Mouse (Mus musculus) bone marrow macrophage, adult 2 months (primary cell): ENCODE results near the gene Slc22a15. TPM values are rescaled to one million over a fixed set of nuclear protein-coding genes. Genes with fewer than 3 reads are reported as not detected.

Experiments used
- H3K27ac ChIP-seq: 2 replicates; pipeline ENCODE4 v1.5.1; 2012; ENCODE audit warnings: low read depth, low read length; ENCODE audit not compliant: insufficient read depth
- H3K4me1 ChIP-seq: 2 replicates; pipeline ENCODE4 v1.6.1; 2012; ENCODE audit warnings: low read length; ENCODE audit not compliant: control insufficient read depth, insufficient read depth
- H3K4me3 ChIP-seq: 2 replicates; pipeline ENCODE4 v1.5.1; 2012; ENCODE audit warnings: mild to moderate bottlenecking, low read length, moderate library complexity; ENCODE audit not compliant: insufficient read depth
- CTCF ChIP-seq: IDR thresholded peaks from 2 replicates; pipeline ENCODE4 v1.5.1; 2012; ENCODE audit warnings: low read depth, mild to moderate bottlenecking, low read length, moderate library complexity
- POLR2A ChIP-seq: IDR thresholded peaks from 2 replicates; pipeline ENCODE4 v1.6.1; 2012; ENCODE audit warnings: mild to moderate bottlenecking, low read depth, low read length, borderline replicate concordance
- polyA plus RNA-seq: library from polyadenylated mRNA; stranded (reverse); fragments of >200 nt; gene quantifications from 2 replicates; pipeline ENCODE4 v1.2.4, GENCODE M21; 2012; ENCODE audit not compliant: missing spikeins, insufficient read depth, insufficient read length

The Slc22a15 gene
- polyA plus RNA-seq, 1 experiment = 4.1 TPM

DNA sequence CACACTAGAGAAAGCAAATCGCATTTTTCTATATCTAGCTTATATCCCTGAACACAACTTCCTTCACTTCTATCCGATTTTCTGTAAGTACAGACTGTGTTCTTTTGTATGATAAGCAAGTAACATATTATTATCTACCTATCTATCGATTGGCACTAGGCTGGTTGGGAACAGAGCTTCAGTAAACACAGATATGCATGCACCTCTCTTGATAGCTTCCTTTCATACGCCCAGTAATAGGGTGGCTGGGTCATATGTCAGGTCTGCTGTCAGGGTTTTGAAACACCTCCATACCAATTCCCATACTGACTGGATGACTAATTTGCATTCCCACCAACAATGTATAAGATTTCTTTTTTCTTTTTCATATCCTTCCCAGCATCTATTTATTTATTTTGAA, 16.2 kb upstream of the Slc22a15 start:
- Histone ChIP-seq H3K4me1 (no peaks in the 10 kb centered on the region), H3K4me3 (no peak overlapping the region), H3K27ac (no peak overlapping the region)
- no peak for TF ChIP-seq POLR2A
- TF ChIP-seq CTCF = no peak

DNA sequence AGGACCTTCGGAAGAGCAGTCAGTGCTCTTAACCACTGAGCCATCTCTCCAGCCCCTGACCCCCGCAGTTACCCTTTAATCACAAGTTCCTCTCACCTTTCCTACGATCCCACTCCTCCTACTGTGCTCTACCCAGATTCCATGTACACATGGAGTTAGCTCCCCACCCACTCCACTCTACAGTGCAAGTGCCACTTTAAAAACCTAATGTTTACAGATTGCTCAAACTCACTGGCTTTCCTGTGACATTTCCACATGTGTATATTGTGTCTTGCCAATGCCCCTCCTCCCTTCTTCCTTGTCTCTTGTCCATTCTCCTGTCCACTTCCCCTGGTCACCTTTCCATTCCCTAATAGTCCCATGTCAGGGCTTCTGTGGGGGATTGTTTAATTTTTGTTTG, 15.6 kb upstream of the Slc22a15 start:
- H3K27ac ChIP-seq = no peak overlapping the region
- TF ChIP-seq POLR2A (no peak), CTCF (no peak)
- no peak overlapping the region for H3K4me3 ChIP-seq
- H3K4me1 ChIP-seq = no peaks in the 10 kb centered on the region

DNA sequence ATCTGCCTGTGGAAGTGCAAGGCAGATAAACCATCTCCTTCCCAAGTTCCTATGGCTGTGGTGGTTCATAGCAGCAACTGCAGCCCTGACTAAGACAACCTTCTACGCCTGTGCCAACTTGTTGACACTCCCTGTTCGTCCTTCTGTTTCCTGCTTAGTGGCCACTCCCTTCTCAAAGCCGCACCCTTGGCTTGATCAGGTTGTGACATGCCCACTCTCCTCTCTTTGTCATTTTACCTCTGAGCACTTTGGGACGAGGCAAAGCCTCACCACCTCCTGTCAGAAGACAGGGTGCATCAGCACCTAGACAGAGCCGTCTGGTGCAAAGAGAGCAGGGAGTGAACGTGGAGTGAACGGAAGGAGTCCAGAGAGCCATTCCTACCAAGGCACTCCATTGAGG, 14.9 kb upstream of the Slc22a15 start:
- no peak overlapping the region for H3K4me3 ChIP-seq
- TF ChIP-seq POLR2A = no peak
- no peaks in the 10 kb centered on the region for H3K4me1 ChIP-seq
- H3K27ac ChIP-seq = no peak overlapping the region

DNA sequence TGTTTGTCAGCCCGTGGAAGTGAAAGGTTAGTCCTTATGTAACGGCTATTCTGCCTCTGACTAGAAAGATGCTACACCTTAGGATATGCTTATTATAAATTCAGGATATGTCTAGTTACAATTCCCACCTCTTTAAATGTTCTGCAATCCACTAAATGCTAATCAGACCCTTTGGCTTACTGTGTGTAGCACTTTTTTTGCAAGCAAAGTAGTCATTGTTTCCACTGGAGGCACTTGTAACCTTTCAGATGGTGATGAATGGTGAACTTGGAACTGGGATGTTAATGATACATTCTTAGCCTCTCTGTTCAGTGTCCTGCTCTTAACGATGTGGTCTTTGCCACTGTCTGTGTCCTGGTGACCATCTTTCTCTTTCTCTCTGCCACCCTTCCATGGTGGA, 12.1 kb upstream of the Slc22a15 start:
- TF ChIP-seq CTCF (no peak), POLR2A (no peak)
- no peaks in the 10 kb centered on the region for H3K4me1 ChIP-seq
- no peak overlapping the region for H3K4me3 ChIP-seq

DNA sequence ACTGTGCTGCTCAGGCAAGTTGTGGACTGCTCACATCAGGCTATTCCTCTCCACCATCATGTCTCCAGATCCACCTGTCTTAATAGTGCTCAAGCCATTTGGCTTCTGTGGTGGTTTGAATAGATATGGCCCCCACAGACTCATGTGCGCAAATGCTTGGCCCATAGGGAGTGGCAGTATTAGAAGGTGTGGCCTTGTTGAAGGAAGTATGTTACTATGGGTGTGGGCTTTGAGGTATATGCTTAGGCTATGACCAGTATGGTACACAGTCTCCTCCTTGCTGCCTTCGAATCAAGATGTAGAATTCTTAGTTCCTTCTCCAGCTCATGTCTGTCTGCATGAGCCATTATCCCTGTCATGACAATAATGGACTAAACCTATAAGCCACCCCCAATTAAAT, 9.6 kb upstream of the Slc22a15 start:
- H3K4me3 ChIP-seq = no peak overlapping the region
- no peak overlapping the region for H3K27ac ChIP-seq
- no peaks in the 10 kb centered on the region for H3K4me1 ChIP-seq
- no peak for TF ChIP-seq CTCF
- TF ChIP-seq POLR2A = no peak

More for the DNA sequence above, 12.1 kb upstream of the Slc22a15 start:
- no peak overlapping the region for H3K27ac ChIP-seq

DNA sequence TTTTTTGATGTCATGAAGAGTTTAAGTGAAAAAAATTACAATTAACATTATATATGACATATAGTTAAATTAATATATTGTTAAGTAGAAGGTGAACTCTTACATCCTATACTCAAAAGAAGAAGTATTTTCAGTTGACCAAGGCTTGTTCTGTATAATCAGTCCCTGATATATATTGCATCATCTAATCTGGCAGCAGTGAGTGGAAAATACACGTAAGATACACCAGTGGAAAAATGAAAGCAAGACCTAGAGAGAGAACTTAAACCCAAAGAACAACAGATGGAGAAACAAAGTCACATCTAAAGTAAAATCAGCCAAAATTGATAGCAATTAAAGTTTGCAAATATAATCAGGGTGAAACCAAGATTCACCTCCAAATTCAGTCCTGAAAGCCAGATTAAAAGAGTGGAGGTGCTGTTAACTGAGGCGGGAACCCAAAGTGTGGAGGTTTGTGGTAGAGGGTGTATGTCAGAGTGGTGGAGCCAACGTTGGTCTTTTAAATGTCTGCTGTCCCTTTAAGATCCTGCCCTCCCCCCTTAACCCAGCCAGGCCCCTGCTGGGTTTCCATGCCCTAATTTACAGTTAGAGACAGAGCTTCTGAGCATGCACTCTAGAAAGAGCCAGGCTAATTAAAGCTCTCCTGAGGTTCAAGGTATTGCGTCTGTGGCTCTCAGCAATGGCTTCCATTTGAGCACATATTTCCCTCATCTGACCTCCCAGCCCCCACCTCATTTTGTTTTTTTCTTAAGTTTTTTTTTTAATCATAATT, 5.0 kb upstream of the Slc22a15 start:
- no peak overlapping the region for H3K4me3 ChIP-seq
- H3K4me1 ChIP-seq = no peaks in the 10 kb centered on the region
- no peak overlapping the region for H3K27ac ChIP-seq
- TF ChIP-seq CTCF = no peak
- no peak for TF ChIP-seq POLR2A

DNA sequence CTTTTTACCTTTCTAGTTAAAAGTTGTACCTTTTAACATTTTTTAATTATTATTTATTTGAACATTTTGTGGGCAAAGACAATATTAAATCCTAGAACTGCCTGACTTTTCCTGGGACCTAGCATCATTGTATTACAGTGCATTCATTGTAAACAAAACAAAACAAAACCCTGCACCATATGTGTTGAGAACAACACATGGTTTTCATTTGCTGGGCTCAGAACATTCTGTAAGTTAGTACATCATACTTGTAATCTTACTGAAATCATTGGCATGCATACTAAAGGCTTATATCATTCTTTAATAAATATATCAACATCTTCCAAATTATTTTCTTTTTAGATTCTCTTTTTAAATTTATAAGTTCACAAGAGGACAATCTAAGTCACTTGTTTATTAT, 2.4 kb upstream of the Slc22a15 start:
- Histone ChIP-seq H3K27ac (no peak overlapping the region), H3K4me1 (no peaks in the 10 kb centered on the region; the same call in 1 of the 2 replicates)
- TF ChIP-seq CTCF (no peak), POLR2A (no peak)

DNA sequence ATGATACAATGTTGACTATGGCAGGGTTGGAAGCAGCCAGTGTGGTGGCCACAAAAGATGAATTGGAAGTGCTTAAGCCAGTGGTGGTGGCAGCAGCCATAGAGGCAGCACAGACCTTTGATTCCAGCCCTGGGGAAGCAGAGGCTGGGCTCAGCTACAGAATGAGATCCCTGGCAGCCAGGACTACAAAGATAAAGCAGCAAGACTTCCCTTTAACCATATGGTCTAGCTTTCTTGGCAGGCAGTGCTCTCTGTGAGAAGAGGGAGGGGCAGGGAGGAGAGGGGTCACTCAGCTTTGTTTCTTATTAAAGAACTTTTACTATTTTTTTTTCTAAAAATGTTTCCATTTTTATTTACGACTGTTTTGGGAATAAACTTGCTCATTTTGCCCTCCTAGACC, 1.4 kb upstream of the Slc22a15 start:
- no peak overlapping the region for H3K4me3 ChIP-seq
- no peak for TF ChIP-seq POLR2A
- no peak for TF ChIP-seq CTCF
- no peak overlapping the region for H3K27ac ChIP-seq
- no peaks in the 10 kb centered on the region; the same call in 1 of the 2 replicates for H3K4me1 ChIP-seq

More for the DNA sequence above, 2.4 kb upstream of the Slc22a15 start:
- H3K4me3 ChIP-seq = no peak overlapping the region

DNA sequence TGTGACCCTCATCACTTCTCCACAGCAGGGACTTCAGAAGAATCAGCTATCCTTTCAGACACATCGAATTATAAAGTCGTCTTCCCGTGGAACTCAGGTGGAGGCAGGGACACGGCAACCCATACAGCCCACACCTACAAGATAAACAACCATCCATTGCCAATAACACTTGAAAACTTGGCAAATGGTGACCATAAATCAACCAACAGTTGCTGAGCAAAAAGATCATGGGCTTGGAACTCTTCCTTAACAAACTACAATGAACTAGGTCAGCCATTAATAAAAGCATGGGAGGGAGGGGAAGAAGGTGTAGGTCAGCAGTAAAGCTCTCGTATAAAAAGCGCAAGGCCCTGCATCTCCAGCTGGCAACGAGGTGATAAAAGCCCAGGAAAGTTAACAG, 1.9 kb downstream of the Slc22a15 start:
- H3K4me3 ChIP-seq = no peak overlapping the region
- no peak overlapping the region for H3K27ac ChIP-seq
- H3K4me1 ChIP-seq = no peaks in the 10 kb centered on the region; the same call in 1 of the 2 replicates
- TF ChIP-seq POLR2A (no peak), CTCF (no peak)

DNA sequence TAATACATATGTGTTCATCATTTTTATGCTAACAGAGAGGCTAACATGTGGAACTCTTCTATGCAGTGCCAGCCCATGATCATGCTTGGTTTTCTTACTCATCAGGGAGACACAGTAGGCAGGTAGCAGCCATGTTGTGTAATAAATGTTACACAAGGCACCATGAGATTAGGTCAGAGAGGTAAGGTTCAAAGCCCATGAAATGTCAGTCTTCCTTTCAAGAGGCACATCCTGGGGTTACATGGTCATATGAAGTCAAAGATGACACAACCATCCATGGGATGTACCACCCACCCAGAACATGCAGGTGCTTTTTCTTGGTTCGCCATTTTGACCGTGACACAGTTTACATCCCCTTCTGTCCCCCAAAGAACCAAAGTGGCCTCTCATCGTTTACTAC, 5.7 kb downstream of the Slc22a15 start:
- Histone ChIP-seq H3K4me3 (no peak overlapping the region), H3K4me1 (no peaks in the 10 kb centered on the region; the same call in 1 of the 2 replicates), H3K27ac (no peak overlapping the region)
- no peak for TF ChIP-seq POLR2A
- TF ChIP-seq CTCF = no peak

DNA sequence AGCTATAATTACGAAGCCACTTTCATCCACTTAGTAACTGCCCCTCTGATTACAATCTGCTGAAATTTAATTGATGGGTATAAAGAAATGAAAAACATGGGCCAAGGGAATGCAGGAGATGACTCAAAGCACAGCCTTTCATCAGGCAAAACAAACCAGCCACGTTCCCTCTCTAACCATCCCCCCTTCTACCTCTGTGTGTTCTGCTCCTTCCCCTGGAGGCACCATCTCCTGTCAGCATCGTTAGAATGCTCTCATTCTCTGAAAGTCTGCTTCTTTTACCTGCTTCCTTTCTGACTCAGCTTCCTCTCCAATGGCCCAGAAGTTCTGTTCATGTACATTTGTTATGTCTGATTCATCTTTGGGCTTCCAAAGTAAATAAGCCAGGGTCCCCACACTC, 6.6 kb downstream of the Slc22a15 start:
- Histone ChIP-seq H3K27ac (no peak overlapping the region), H3K4me3 (no peak overlapping the region), H3K4me1 (no peaks in the 10 kb centered on the region)
- no peak for TF ChIP-seq POLR2A
- no peak for TF ChIP-seq CTCF
